ENCODE assay signal across 7 mouse cellular contexts in genomic region chr15:80799074-80799633, GRCm38 (mm10).
DNase-seq lines count a peak whose midpoint lies in the region; ATAC-seq lines count a peak whose summit lies in the region.

No protein-coding gene starts in this region.

- H3K27me3 ChIP-seq in embryonic facial prominence, embryonic 15.5 days: no peaks in the 10 kb centered on the region

- H3K4me3 ChIP-seq in embryonic facial prominence, embryonic 15.5 days (replicated peaks): peak overlapping the region; percentile 57

- H3K36me3 ChIP-seq in embryonic facial prominence, embryonic 15.5 days: no peaks in the 10 kb centered on the region

- WGBS in embryonic facial prominence, embryonic 15.5 days: 0% methylated on average over 10 of the region's 10 CpGs

- H3K9me3 ChIP-seq in embryonic facial prominence, embryonic 15.5 days (replicated peaks): no peaks in the 10 kb centered on the region

- H3K9ac ChIP-seq in embryonic facial prominence, embryonic 15.5 days: peak overlapping the region; percentile 35

- H3K27ac ChIP-seq in embryonic facial prominence, embryonic 15.5 days (replicated peaks): peak overlapping the region; percentile 90

- H3K4me2 ChIP-seq in embryonic facial prominence, embryonic 15.5 days (replicated peaks): peak overlapping the region; percentile 62

- ATAC-seq in embryonic facial prominence, embryonic 15.5 days (ENCODE audit: insufficient number of reproducible peaks, low FRiP score, low TSS enrichment, low read depth): peak; percentile 49; the same call in 1 of the 2 replicates
- ATAC-seq in megakaryocyte, adult 5-6 weeks (ENCODE audit: poor library complexity, severe bottlenecking): peak; percentile 22; the same call in 1 of the 2 replicates

- H3K4me1 ChIP-seq in embryonic facial prominence, embryonic 15.5 days: peaks cover 30% of the 10 kb centered on the region

- peak; percentile 25 for DNase-seq in ES-CJ7 (ENCODE audit: low read depth, low spot score)
- DNase-seq in adrenal gland, postnatal 25 days: peak; percentile 40
- DNase-seq in heart, postnatal 4 days: peak; percentile 47
- DNase-seq in layer of hippocampus, postnatal 36 days: peak; percentile 28 to 32
- DNase-seq in right cerebral cortex, postnatal 4 days: peak; percentile 46

Comparison
In these comparisons a context has a peak if more than half of its experiments do, and no peak if none do; other contexts are left out.
1. Peak in every context shown above with its lines: DNase-seq, ATAC-seq, H3K4me3 ChIP-seq and H3K27ac ChIP-seq.